Mouse (Mus musculus) Patski (cell line): ENCODE results near the gene Grasp. TPM values are rescaled to one million over a fixed set of nuclear protein-coding genes. Genes with fewer than 3 reads are reported as not detected.

ENCODE experiments used
- ATAC-seq: fragments of 100-300 bp; one replicate; pipeline ENCODE4 v1.8.0; 2021
- CTCF ChIA-PET: fragments of 350-600 bp; sonication (Branson Sonifier 250); formaldehyde crosslinking; loops from one replicate; lab custom pipeline; 2022; ENCODE audit warnings: inconsistent platforms; lab: Charles Lee
- POLR2A ChIA-PET: fragments of 350-600 bp; sonication (Branson Sonifier 250); formaldehyde crosslinking; loops from one replicate; lab custom pipeline; 2022; ENCODE audit warnings: antibody characterized with exemption, inconsistent platforms; lab: Charles Lee
- DNase-seq: peaks from one replicate; pipeline ENCODE4 v3.0.0-alpha.2; 2011; ENCODE audit warnings: low read depth, low spot score
- H3K27me3 ChIP-seq: fragments of 371-371 bp; one replicate; pipeline ENCODE4 v1.5.1; 2021
- CTCF ChIP-seq: fragments of 100-300 bp; IDR thresholded peaks from one replicate; pipeline ENCODE4 v1.5.1; 2021
- in situ Hi-C: fragments of 300-500 bp; cut with MboI; formaldehyde crosslinking; loops from 3 replicates; pipeline ENCODE4 v1.11.1; 2018; ENCODE audit warnings: low pct_unique_long_range_greater_than_20kb, mixed read lengths
- polyA plus RNA-seq: library from polyadenylated mRNA; unstranded; gene quantifications from one replicate; pipeline ENCODE4 v1.2.3, GENCODE M21; 2021

Gene Grasp
- polyA plus RNA-seq, 1 experiment from 2014 or later, result 6.8 TPM

DNA sequence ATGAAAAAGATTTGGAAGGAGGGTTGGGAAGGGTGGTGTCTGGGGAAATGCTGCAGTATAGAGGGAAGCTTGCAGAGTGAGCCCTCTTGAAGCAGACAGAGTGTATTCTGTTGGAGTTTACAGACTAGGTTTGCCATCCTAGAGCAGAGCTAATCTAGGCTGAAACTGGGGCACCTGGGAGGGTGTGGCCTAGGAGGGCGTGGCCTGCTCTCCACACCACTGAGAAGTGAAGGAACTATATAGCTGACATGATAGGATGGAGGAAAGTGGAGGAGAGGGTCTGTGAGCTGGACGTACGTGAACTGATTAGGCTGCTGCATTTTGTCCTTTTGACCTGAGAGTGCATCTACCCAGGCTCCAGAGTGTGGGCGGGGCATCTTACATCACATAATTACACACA is 20.3 kb upstream of the Grasp start:
- CTCF ChIA-PET, result interaction anchor here (0.8 kb wide), 1 partner anchor 58 kb away, joined by 3 read pairs; no protein-coding TSS in a partner anchor
- TF ChIP-seq CTCF, result no peak
- POLR2A ChIA-PET, result no interaction called here
- ATAC-seq (no peak), DNase-seq (no peak)
- in situ Hi-C loops, result no loop called here
- no peaks in the 10 kb centered on the region for H3K27me3 ChIP-seq

DNA sequence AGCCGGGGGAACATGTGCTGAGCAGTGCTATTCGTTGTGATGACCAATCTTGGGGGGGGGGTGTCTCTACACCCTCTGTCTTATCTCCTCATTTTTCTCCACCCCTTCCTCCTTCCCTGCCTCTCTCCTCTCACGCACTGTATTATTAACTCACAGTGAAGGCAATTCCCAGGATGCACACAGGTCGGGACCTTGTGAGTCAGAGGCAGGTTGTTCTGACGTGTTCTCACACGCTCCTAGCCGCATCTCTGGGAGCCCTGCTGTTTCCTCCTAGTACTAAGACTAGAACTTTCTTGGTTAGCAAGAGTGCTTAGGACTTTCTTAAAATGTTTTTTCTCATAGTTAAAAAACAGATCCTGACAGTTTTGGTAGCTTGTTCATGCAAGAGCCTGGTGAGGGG is 19.2 kb upstream of the Grasp start:
- ChIA-PET POLR2A (no interaction called here), CTCF (no interaction called here)
- no peaks in the 10 kb centered on the region for H3K27me3 ChIP-seq
- no peak for TF ChIP-seq CTCF
- ATAC-seq, result no peak
- DNase-seq, result no peak
- in situ Hi-C loops, result no loop called here

DNA sequence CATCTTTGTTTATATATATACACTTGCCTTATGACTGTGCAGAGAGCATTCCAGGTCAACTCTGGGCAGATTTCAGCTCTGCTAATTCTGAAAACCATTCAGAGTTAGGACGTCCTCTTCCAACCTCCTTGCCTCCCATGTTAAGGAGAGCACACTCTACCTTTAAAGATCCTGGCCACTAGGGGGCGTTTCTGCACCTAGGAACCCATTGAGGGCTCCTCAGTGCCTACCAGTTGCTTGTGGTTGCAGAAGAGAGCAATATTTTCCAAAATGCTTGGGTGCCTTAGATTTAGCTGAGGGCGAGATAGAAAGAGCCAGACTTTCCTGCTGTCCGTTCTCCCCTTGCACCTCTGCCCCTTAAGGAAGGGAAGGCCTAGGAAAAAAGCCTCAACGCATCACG is 13.8 kb upstream of the Grasp start:
- CTCF ChIA-PET, result interaction anchor here (0.6 to 4.1 kb wide), 6 partner anchors 9 to 27 kb away, joined by 3 to 28 read pairs (median 7); no protein-coding TSS in a partner anchor
- peak; percentile 85 for TF ChIP-seq CTCF

DNA sequence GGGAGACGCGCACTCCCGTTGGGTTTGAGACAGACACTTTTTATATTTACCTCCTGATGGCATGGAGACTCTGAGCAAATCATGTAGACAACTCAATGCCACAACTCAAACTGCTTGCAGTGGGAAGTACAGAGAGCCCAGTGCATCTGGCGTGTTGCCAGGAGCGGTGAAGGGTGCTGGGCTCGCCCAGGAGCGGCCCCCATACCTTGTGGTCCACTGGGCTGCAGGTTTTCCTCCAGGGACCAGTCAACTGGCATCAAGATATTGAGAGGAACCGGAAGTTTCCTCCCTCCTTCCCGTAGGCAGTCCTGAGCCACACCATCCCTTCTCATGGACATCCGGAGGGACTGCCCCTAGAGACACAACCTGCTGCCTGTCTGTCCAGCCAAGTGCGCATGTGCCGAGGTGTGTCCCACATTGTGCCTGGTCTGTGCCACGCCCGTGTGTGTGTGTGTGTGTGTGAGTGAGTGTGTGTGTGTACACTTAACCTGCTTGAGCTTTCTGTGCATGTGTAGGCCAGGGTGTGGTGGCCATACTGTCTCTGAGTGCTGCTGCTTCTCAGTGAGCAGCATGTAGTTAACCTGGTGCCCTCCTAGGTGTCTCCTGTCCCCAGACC is 12.9 kb upstream of the Grasp start:
- no peak for ATAC-seq
- no peak for TF ChIP-seq CTCF
- no peaks in the 10 kb centered on the region for H3K27me3 ChIP-seq
- DNase-seq, result no peak
- ChIA-PET CTCF (interaction anchor here (0.6 to 4.1 kb wide), 6 partner anchors 8 to 26 kb away, joined by 3 to 28 read pairs (median 7); no protein-coding TSS in a partner anchor), POLR2A (no interaction called here)
- in situ Hi-C loops, result no loop called here

More for the DNA sequence above, 13.8 kb upstream of the Grasp start:
- POLR2A ChIA-PET, result no interaction called here
- DNase-seq, result no peak
- in situ Hi-C loops, result no loop called here
- no peaks in the 10 kb centered on the region for H3K27me3 ChIP-seq
- no peak for ATAC-seq

DNA sequence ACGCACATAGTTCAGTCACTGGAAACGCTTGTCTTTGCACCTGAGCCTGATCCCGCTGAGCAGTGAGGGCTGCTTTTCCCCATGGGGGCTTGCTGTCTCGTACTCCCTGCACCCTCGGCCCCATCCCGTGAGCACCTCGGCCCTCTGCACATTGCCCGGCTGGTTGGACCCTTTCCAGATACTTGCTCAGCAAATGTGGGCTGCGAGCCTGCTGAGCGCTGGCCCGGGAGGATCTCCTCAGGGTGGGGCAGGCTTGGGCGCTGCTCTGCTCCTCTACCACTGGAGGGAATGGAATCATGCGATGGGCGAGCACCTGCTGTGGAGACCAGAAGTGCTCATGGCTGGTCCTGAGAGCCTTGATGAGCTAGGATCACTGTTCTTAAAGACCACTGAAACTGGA is 11.6 kb upstream of the Grasp start:
- no peak for DNase-seq

DNA sequence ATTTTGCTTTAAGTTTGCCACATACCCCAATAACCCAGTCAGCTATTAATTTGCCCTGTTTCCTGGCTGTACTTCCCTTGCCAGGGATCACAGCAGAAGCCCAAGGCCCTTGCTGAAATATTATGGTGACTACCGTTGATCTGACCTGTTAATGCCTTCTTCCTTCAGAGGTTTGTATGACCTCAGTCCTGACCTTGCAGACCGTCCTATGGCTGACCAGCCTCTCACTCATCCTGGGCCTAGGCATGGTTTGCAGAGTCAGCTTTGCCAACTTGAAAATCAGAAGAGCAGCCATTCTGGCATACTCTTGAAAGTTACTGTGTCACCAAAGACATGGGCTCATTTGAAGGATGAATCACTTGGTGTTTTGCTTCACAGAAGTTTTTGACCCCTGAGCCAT is 8.9 kb upstream of the Grasp start:
- ChIA-PET CTCF (interaction anchor here (1.0 to 1.2 kb wide), 2 partner anchors 19 to 22 kb away, joined by 3 read pairs; no protein-coding TSS in a partner anchor), POLR2A (no interaction called here)
- ATAC-seq (no peak), DNase-seq (no peak)
- TF ChIP-seq CTCF, result no peak
- no peaks in the 10 kb centered on the region for H3K27me3 ChIP-seq
- in situ Hi-C loops, result no loop called here

More for the DNA sequence above, 11.6 kb upstream of the Grasp start:
- no peaks in the 10 kb centered on the region for H3K27me3 ChIP-seq
- ChIA-PET CTCF (interaction anchor here (0.7 to 1.3 kb wide), 3 partner anchors 9 to 28 kb away, joined by 3 to 7 read pairs (median 4); no protein-coding TSS in a partner anchor), POLR2A (interaction anchor here (0.5 to 0.8 kb wide), 2 partner anchors 10 to 23 kb away, joined by 3 to 5 read pairs; no protein-coding TSS in a partner anchor)
- TF ChIP-seq CTCF, result no peak
- in situ Hi-C loops, result no loop called here
- peak; percentile 46 for ATAC-seq

DNA sequence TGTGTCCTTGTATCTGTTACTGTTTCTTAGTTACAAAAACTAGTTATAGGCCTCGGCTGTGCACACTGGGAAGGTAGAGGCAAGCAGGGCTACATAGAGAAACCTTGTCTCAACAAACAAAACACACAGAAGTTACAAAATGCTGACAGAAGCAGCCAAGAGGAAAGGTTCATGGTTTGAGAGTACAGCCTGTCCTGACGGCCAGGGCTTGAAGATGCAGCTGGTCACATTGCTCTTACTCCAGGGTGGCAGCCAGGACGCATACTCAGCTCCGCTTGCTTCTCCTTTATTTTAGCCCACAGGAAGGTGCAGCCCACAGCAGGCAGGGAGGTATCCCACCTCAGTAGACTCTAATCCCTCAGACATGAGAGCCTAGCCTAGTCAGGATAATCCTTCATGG is 8.0 kb upstream of the Grasp start:
- ChIA-PET CTCF (interaction anchor here (0.7 to 1.6 kb wide), 3 partner anchors 22 to 68 kb away, joined by 3 to 4 read pairs (median 4); no protein-coding TSS in a partner anchor), POLR2A (no interaction called here)
- DNase-seq (no peak), ATAC-seq (no peak)
- H3K27me3 ChIP-seq, result no peaks in the 10 kb centered on the region
- in situ Hi-C loops, result no loop called here
- no peak for TF ChIP-seq CTCF

DNA sequence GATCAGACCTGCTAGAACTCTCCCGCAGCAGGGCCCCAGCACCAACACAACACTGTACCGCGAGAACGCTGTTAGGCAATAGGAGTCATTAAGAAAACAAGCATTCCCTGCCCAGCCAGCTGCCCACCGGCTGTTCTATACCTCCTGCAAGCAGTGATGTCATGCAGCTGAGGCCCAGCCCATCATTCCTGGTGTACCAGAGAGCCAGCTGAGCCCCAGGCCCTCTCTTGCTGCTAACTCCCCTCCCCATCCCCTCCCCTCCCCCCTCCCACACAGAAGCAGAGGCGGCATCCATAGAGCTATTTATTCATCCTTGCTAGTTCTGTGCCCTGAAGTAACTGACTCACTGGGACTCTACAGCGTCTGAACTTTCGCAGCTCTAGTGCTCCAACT is 3.1 kb upstream of the Grasp start:
- DNase-seq, result no peak
- no peaks in the 10 kb centered on the region for H3K27me3 ChIP-seq
- POLR2A ChIA-PET, result interaction anchor here (1.5 to 3.8 kb wide), 2 partner anchors 16 to 62 kb away, joined by 8 to 29 read pairs; partner anchors contain the start of gene Atg101
- TF ChIP-seq CTCF, result no peak
- ATAC-seq, result no peak
- CTCF ChIA-PET, result interaction anchor here (0.8 to 8.2 kb wide), 14 partner anchors 8 to 94 kb away, joined by 3 to 92 read pairs (median 6); partner anchors contain the start of gene Atg101
- in situ Hi-C loops, result no loop called here

DNA sequence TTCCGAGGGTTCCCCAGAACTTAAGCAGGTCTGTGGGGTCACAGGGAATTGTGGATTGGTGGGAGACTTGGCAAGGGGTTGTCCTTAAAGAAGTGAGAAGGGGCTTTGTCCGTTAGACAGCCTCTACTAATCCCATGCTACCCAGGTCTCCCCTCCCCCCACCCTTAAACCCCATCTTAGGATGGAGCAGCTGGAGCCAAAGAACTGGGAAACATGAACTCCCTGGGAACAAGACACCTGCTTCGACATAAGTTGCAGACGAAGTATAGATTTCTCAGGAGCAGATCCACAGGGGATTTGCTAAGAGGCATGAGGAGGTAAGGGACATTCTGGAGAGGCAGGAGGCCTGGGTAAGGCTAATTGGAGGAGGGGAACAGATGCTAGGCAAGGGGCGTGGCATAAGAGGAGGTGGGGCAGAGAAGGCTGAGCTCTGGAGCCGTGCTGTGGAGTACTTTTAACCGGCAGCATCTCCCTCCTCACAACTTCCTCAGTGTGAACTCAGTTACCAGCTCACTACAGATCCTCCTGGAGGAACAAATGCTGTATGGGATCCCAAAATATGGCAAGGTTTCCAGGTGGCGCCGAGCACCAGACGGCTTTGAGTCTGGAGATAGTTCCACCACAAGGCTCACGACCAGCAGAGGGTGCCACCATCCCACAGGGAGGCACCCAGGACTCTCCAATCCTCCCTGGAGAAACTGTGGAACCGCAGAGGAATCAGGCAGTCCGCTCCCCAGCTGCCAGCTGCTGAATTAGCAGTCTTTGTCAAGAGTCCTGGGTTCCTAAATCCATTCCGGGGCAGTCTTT is 2.5 kb upstream of the Grasp start:
- in situ Hi-C loops, result no loop called here
- ChIA-PET POLR2A (interaction anchor here (0.6 to 3.8 kb wide), 5 partner anchors 8 to 62 kb away, joined by 4 to 29 read pairs (median 5); partner anchors contain the start of gene Atg101), CTCF (interaction anchor here (0.7 to 8.2 kb wide), 17 partner anchors 9 to 93 kb away, joined by 3 to 92 read pairs (median 5); partner anchors contain the start of gene Atg101)
- TF ChIP-seq CTCF, result no peak
- ATAC-seq (peak; percentile 61), DNase-seq (peak; percentile 71)
- no peaks in the 10 kb centered on the region for H3K27me3 ChIP-seq

DNA sequence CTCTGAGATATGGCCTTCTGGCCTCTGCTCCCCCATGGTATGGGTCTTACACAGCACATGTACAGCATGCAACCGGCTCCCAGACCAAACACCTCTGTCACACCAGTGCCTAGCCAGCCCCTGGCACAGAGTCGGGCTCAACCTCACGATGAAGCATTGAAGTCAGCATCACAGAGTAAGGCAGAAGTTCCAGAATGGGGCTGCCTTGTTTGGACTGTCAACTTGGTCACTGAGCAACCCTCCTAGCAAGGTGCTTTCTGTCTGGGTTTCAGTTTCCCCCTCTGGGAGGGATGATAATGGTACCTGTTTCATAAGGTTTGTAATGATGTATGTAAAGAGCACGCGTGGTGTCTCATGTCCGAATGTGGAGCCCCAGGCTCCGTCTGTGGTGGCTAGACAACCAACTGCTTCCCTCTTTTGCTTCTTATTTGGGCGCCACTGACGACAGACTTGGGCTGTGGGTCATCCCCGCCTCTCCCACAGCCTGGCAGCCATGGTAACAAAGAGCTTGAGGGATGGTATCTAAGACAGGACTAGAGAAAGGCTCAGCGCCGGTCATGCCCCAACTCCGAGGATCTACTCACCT is 998 bp upstream of the Grasp start:
- H3K27me3 ChIP-seq, result no peaks in the 10 kb centered on the region
- POLR2A ChIA-PET, result interaction anchor here (0.6 to 3.8 kb wide), 3 partner anchors 14 to 53 kb away, joined by 3 to 29 read pairs (median 4); no protein-coding TSS in a partner anchor
- DNase-seq, result no peak
- ATAC-seq, result no peak
- in situ Hi-C loops, result no loop called here
- no peak for TF ChIP-seq CTCF
- CTCF ChIA-PET, result interaction anchor here (1.8 to 8.2 kb wide), 3 partner anchors 10 to 13 kb away, joined by 4 to 92 read pairs (median 28); no protein-coding TSS in a partner anchor
